Mouse (Mus musculus) limb, embryonic 12.5 days (tissue): ENCODE measurements around the gene Ppp1r12b. TPM values are rescaled to one million over a fixed set of nuclear protein-coding genes. Genes with fewer than 3 reads are reported as not detected.

Experiments used
- ATAC-seq: fragments of 200-750 bp; cut with Nextera tagmentation; 2 replicates; pipeline ENCODE4 v1.8.0; 2017; ENCODE audit warnings: low read depth, moderate TSS enrichment; ENCODE audit not compliant: insufficient number of reproducible peaks, insufficient read depth, low FRiP score, low TSS enrichment
- H3K27ac ChIP-seq: fragments of 300-500 bp; sonication (generic); 2 replicates; pipeline ENCODE4 v1.5.1; 2016; ENCODE audit warnings: mild to moderate bottlenecking, moderate library complexity
- H3K27me3 ChIP-seq: fragments of 300-500 bp; sonication (generic); 2 replicates; pipeline ENCODE4 v1.6.1; 2016; ENCODE audit warnings: mild to moderate bottlenecking, moderate library complexity
- H3K36me3 ChIP-seq: fragments of 300-500 bp; sonication (generic); 2 replicates; pipeline ENCODE4 v1.6.1; 2016; ENCODE audit warnings: mild to moderate bottlenecking, moderate library complexity
- H3K4me1 ChIP-seq: fragments of 300-500 bp; sonication (generic); replicated peaks from 2 replicates; pipeline ENCODE4 v1.6.1; 2016
- H3K4me2 ChIP-seq: fragments of 300-500 bp; sonication (generic); 2 replicates; pipeline ENCODE4 v1.6.1; 2016; ENCODE audit warnings: mild to moderate bottlenecking, moderate library complexity
- H3K4me3 ChIP-seq: fragments of 300-500 bp; sonication (generic); replicated peaks from 2 replicates; pipeline ENCODE4 v1.5.1; 2016; ENCODE audit warnings: mild to moderate bottlenecking
- H3K9ac ChIP-seq: fragments of 300-500 bp; sonication (generic); replicated peaks from 2 replicates; pipeline ENCODE4 v1.6.1; 2016; ENCODE audit warnings: mild to moderate bottlenecking, moderate library complexity
- H3K9me3 ChIP-seq: fragments of 300-500 bp; sonication (generic); 2 replicates; pipeline ENCODE4 v1.6.1; 2016; ENCODE audit warnings: mild to moderate bottlenecking, moderate library complexity
- WGBS: fragments of 180-500 bp; shearing (Covaris S2); methylation state at CpG from one replicate; pipeline ENCODE4 v1.1.7; 2016; 5-methylcytosine and 5-hydroxymethylcytosine counted together
- polyA plus RNA-seq: library from polyadenylated mRNA; unstranded; fragments of >200 nt; fragmentation: Nextera tagmentation; extraction: Ambion mirVana; gene quantifications from 2 replicates; pipeline ENCODE4 v1.2.1, GENCODE M21; 2016

The Ppp1r12b gene
- polyA plus RNA-seq, 1 experiment from 2014 or later, result 7.7 TPM

DNA sequence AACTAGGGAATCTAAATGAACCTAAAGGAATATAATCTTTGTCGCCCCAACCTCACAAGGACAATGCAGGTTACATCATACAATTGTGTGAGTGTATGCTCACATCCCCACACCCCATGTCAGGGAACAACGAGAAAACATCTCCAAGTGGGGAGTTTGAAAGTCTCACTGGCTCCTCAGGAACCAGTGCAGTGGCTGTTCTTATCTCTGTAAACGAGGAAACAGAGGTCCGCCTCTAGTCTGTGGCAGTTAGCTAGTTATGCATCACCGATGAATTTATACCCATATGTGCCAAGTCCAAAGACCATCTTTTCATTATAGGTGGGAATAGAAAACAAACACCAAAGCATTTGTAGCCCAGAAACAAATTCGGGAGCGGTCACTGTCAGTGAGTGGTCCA, 194.2 kb downstream of the Ppp1r12b start:
- WGBS, result 91% methylated on average over 7 of the region's 7 CpGs

DNA sequence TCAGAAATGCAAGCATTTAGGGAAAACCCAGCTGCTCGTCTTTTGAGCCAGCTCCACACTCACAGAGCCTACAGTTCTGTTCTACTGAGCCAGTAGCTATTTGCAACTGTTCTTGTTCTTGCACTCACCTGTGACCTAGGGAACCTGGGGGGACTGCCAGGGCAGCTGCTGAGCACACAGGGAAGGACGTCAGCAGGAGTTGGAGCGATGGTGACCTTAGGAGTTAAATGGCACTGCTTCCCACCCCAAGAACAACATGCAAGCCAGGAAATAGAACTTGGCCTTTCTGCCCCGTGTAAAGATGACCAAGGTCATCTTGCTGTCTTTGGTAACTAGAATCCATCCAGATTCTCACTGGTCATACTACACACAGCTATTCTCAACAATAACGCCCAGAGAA, 195.1 kb downstream of the Ppp1r12b start:
- peaks cover 10% of the 10 kb centered on the region; the same call in 1 of the 2 replicates for H3K36me3 ChIP-seq
- H3K27ac ChIP-seq, result no peak overlapping the region
- no peaks in the 10 kb centered on the region for H3K27me3 ChIP-seq
- ATAC-seq, result no peak
- H3K4me1 ChIP-seq, result no peaks in the 10 kb centered on the region
- H3K9ac ChIP-seq, result no peak overlapping the region
- no peak overlapping the region for H3K4me2 ChIP-seq
- H3K9me3 ChIP-seq, result no peaks in the 10 kb centered on the region
- H3K4me3 ChIP-seq, result no peak overlapping the region
- 76% methylated on average over 5 of the region's 5 CpGs for WGBS

More for the DNA sequence above, 194.2 kb downstream of the Ppp1r12b start:
- Histone ChIP-seq H3K9me3 (no peaks in the 10 kb centered on the region), H3K36me3 (peaks cover 10% of the 10 kb centered on the region; the same call in 1 of the 2 replicates), H3K27me3 (no peaks in the 10 kb centered on the region), H3K4me3 (no peak overlapping the region), H3K27ac (no peak overlapping the region), H3K4me2 (no peak overlapping the region), H3K9ac (no peak overlapping the region), H3K4me1 (no peaks in the 10 kb centered on the region)
- no peak for ATAC-seq

DNA sequence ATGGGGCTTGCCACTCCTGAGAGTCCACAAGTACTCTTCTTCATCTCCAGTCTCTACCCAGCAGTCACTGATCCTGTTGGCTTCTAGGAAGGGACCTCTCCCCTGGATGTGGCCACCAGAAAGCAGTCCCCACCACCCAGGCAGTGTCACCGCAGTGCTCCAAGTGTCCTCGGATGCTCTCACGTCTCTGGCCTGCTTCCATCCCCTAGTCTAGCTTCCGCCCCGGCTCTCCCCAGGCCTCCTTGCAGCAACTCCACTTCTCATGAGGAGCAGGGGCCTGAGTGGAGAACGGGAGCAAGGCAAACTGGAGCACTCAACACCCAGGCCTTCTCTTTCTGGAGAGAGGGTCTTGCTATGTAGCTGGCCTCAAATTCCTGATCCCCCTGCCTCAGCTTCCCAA, 196.6 kb downstream of the Ppp1r12b start:
- ATAC-seq, result no peak
- H3K27me3 ChIP-seq, result no peaks in the 10 kb centered on the region

GRCm38 (mm10) chr1:134757230-134757629, 198.5 kb downstream of the Ppp1r12b start:
- H3K9ac ChIP-seq, result no peak overlapping the region

More for the DNA sequence above, 196.6 kb downstream of the Ppp1r12b start:
- Histone ChIP-seq H3K36me3 (peaks cover 10% of the 10 kb centered on the region; the same call in 1 of the 2 replicates), H3K27ac (no peak overlapping the region), H3K4me3 (no peak overlapping the region), H3K4me2 (no peak overlapping the region), H3K9ac (no peak overlapping the region), H3K4me1 (peaks cover 6% of the 10 kb centered on the region), H3K9me3 (no peaks in the 10 kb centered on the region)
- WGBS, result 89% methylated on average over 6 of the region's 6 CpGs

GRCm38 (mm10) chr1:134756190-134756873, 199.4 kb downstream of the Ppp1r12b start:
- H3K27me3 ChIP-seq, result no peaks in the 10 kb centered on the region
- peaks cover 19% of the 10 kb centered on the region for H3K4me1 ChIP-seq
- H3K9ac ChIP-seq, result no peak overlapping the region
- ATAC-seq, result no peak
- no peak overlapping the region for H3K27ac ChIP-seq
- no peak overlapping the region for H3K4me3 ChIP-seq
- no peaks in the 10 kb centered on the region for H3K9me3 ChIP-seq
- 74% methylated on average over 10 of the region's 10 CpGs for WGBS
- no peak overlapping the region for H3K4me2 ChIP-seq
- H3K36me3 ChIP-seq, result peaks cover 10% of the 10 kb centered on the region; the same call in 1 of the 2 replicates

More at GRCm38 (mm10) chr1:134757230-134757629, 198.5 kb downstream of the Ppp1r12b start:
- 92% methylated on average over 3 of the region's 3 CpGs for WGBS
- Histone ChIP-seq H3K27me3 (no peaks in the 10 kb centered on the region), H3K4me2 (no peak overlapping the region), H3K4me3 (no peak overlapping the region), H3K27ac (no peak overlapping the region), H3K36me3 (peaks cover 10% of the 10 kb centered on the region; the same call in 1 of the 2 replicates), H3K4me1 (peaks cover 13% of the 10 kb centered on the region), H3K9me3 (no peaks in the 10 kb centered on the region)
- ATAC-seq, result no peak

DNA sequence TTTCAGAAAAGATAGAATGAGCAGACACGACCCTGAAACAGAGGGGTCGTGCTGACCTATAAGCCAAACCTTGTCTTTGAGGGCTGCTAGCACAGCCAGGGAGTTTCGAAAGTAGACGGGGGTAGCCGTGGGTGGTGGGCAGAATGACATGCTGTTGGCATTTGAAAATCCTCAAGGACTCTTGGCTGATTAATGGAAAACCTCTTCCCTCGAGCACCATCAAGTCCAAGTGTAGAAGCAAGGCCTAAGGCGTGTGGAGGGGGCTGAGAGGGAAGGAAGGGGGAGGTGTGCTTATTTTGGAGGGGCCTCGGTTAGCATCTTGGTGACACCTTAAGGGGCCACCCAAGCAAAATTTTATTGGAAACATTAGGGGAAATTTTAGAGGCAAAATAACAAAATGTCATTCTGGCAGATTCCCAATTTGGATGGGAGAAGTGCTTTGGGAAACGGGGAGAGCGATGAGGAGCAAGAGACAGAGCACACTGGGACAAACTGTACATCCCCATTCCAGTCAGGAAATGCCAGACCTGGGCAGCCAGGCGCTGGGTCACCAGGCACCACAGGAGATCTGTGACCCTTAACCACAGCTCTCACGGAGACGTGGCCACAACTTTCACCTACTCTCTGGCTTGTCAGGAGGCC, 200.1 kb downstream of the Ppp1r12b start:
- Histone ChIP-seq H3K4me1 (peaks cover 19% of the 10 kb centered on the region), H3K36me3 (peaks cover 10% of the 10 kb centered on the region; the same call in 1 of the 2 replicates), H3K4me3 (no peak overlapping the region), H3K9ac (no peak overlapping the region), H3K4me2 (no peak overlapping the region), H3K27ac (no peak overlapping the region), H3K9me3 (no peaks in the 10 kb centered on the region), H3K27me3 (no peaks in the 10 kb centered on the region)
- ATAC-seq, result no peak
- 68% methylated on average over 13 of the region's 13 CpGs for WGBS

DNA sequence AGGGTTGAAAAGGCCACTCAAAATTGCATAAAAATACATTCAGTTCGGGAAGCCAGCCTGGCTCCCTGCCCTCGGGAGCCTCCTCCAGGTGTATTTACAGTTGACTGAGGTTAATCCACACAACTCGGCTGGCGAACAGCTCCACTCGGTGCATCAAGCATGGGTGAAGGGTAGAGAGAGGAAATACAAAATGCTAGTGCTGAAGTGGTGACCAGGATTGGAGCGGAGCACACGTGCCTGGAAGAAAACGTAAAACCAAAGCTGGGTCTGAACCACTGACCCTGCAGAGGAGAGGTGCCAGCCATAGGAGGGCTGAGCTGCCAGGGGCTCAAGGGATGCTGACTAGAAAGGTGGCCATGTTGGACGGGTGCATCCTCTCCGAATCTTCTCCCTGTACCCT, 200.9 kb downstream of the Ppp1r12b start:
- no peaks in the 10 kb centered on the region for H3K27me3 ChIP-seq
- WGBS, result 80% methylated on average over 10 of the region's 10 CpGs
- no peak overlapping the region for H3K27ac ChIP-seq

GRCm38 (mm10) chr1:134753751-134754630, 201.8 kb downstream of the Ppp1r12b start:
- Histone ChIP-seq H3K9me3 (no peaks in the 10 kb centered on the region), H3K27me3 (no peaks in the 10 kb centered on the region), H3K36me3 (peaks cover 2% of the 10 kb centered on the region; the same call in 1 of the 2 replicates), H3K4me1 (peaks cover 19% of the 10 kb centered on the region), H3K4me2 (no peak overlapping the region), H3K4me3 (no peak overlapping the region), H3K27ac (0 out of 2 replicates have a peak overlapping the region, but pooled peaks have one; percentile 13), H3K9ac (no peak overlapping the region)
- 70% methylated on average over 13 of the region's 13 CpGs for WGBS
- ATAC-seq, result no peak

More for the DNA sequence above, 200.9 kb downstream of the Ppp1r12b start:
- ATAC-seq, result no peak
- no peak overlapping the region; the same call in 1 of the 2 replicates for H3K9ac ChIP-seq
- peaks cover 19% of the 10 kb centered on the region for H3K4me1 ChIP-seq
- H3K36me3 ChIP-seq, result peaks cover 7% of the 10 kb centered on the region; the same call in 1 of the 2 replicates
- H3K9me3 ChIP-seq, result no peaks in the 10 kb centered on the region
- no peak overlapping the region for H3K4me2 ChIP-seq
- H3K4me3 ChIP-seq, result no peak overlapping the region

GRCm38 (mm10) chr1:134752447-134752846, 203.3 kb downstream of the Ppp1r12b start:
- H3K9me3 ChIP-seq, result no peaks in the 10 kb centered on the region
- WGBS, result 77% methylated on average over 5 of the region's 5 CpGs
- no peak for ATAC-seq
- no peak overlapping the region for H3K27ac ChIP-seq
- no peaks in the 10 kb centered on the region for H3K36me3 ChIP-seq
- peaks cover 22% of the 10 kb centered on the region for H3K4me1 ChIP-seq
- no peak overlapping the region for H3K4me3 ChIP-seq
- H3K9ac ChIP-seq, result no peak overlapping the region
- peaks cover 13% of the 10 kb centered on the region; the same call in 1 of the 2 replicates for H3K27me3 ChIP-seq
- no peak overlapping the region for H3K4me2 ChIP-seq

- H3K36me3 ChIP-seq, result no peaks in the 10 kb centered on the region
- WGBS, result 79% methylated on average over 7 of the region's 7 CpGs
- H3K9ac ChIP-seq, result no peak overlapping the region
- peaks cover 16% of the 10 kb centered on the region; the same call in 1 of the 2 replicates for H3K27me3 ChIP-seq
- peaks cover 25% of the 10 kb centered on the region for H3K4me1 ChIP-seq
- no peaks in the 10 kb centered on the region for H3K9me3 ChIP-seq
- no peak overlapping the region for H3K4me3 ChIP-seq
- ATAC-seq, result no peak
- no peak overlapping the region for H3K4me2 ChIP-seq
- H3K27ac ChIP-seq, result no peak overlapping the region
These were observed 205.9 kb downstream of the Ppp1r12b start for GRCm38 (mm10) chr1:134749889-134750288.
